Mouse (Mus musculus): ENCODE measurements around the gene Fignl1. TPM values are rescaled to one million over a fixed set of nuclear protein-coding genes. Genes with fewer than 3 reads are reported as not detected.

Gene Fignl1
- total RNA-seq, 4 experiments from 2014 or later, result 0.35 to 0.89 (median 0.76) TPM

- DNase-seq (ENCODE audit: low spot score in 2 of 2), result no peak
Observed at GRCm38 (mm10) chr11:11832755-11833084, 24.0 kb upstream of the Fignl1 start.

- DNase-seq (ENCODE audit: low spot score in 2 of 2), result no peak
Observed at GRCm38 (mm10) chr11:11831940-11832754, 23.4 kb upstream of the Fignl1 start.

- no peak for DNase-seq (ENCODE audit: low spot score in 2 of 2)
Observed at GRCm38 (mm10) chr11:11831526-11831925, 22.8 kb upstream of the Fignl1 start.

GRCm38 (mm10) chr11:11830884-11831495 lies 22.2 kb upstream of the Fignl1 start:
- no peak for DNase-seq (ENCODE audit: low spot score in 2 of 2)

- DNase-seq (ENCODE audit: low spot score in 2 of 2), result no peak
Observed at GRCm38 (mm10) chr11:11829161-11830000, 20.6 kb upstream of the Fignl1 start.

- DNase-seq (ENCODE audit: low spot score in 2 of 2), result no peak
Observed at GRCm38 (mm10) chr11:11828761-11829160, 20.0 kb upstream of the Fignl1 start.

- no peak for DNase-seq (ENCODE audit: low spot score in 2 of 2)
Observed at GRCm38 (mm10) chr11:11828251-11828650, 19.5 kb upstream of the Fignl1 start.

GRCm38 (mm10) chr11:11826475-11826874 lies 17.7 kb upstream of the Fignl1 start:
- DNase-seq (ENCODE audit: low spot score in 2 of 2), result no peak

GRCm38 (mm10) chr11:11825670-11826069 lies 16.9 kb upstream of the Fignl1 start:
- DNase-seq (ENCODE audit: low spot score in 2 of 2), result no peak

GRCm38 (mm10) chr11:11824970-11825635 lies 16.3 kb upstream of the Fignl1 start:
- DNase-seq (ENCODE audit: low spot score in 2 of 2), result no peak

GRCm38 (mm10) chr11:11823980-11824911 lies 15.5 kb upstream of the Fignl1 start:
- no peak for DNase-seq (ENCODE audit: low spot score in 2 of 2)

GRCm38 (mm10) chr11:11822181-11823095 lies 13.7 kb upstream of the Fignl1 start:
- no peak for DNase-seq (ENCODE audit: low spot score in 2 of 2)

- DNase-seq (ENCODE audit: low spot score in 2 of 2), result no peak
Observed at GRCm38 (mm10) chr11:11821387-11821975, 12.7 kb upstream of the Fignl1 start.

GRCm38 (mm10) chr11:11820737-11821136 lies 12.0 kb upstream of the Fignl1 start:
- DNase-seq (ENCODE audit: low spot score in 2 of 2), result no peak

GRCm38 (mm10) chr11:11820251-11820650 lies 11.5 kb upstream of the Fignl1 start:
- DNase-seq (ENCODE audit: low spot score in 2 of 2), result peak; percentile 77 to 87

GRCm38 (mm10) chr11:11819206-11819605 lies 10.4 kb upstream of the Fignl1 start:
- DNase-seq (ENCODE audit: low spot score in 2 of 2), result no peak

- DNase-seq (ENCODE audit: low spot score in 2 of 2), result no peak
Observed at GRCm38 (mm10) chr11:11818797-11819196, 10.0 kb upstream of the Fignl1 start.

- DNase-seq (ENCODE audit: low spot score in 2 of 2), result no peak
Observed at GRCm38 (mm10) chr11:11815737-11816136, 7.0 kb upstream of the Fignl1 start.

- peak; percentile 27 to 76 for DNase-seq (ENCODE audit: low spot score in 2 of 2)
Observed at GRCm38 (mm10) chr11:11811906-11812480, 3.2 kb upstream of the Fignl1 start.
